28 mouse cellular contexts compared by ENCODE assay signal in the genomic region with DNA sequence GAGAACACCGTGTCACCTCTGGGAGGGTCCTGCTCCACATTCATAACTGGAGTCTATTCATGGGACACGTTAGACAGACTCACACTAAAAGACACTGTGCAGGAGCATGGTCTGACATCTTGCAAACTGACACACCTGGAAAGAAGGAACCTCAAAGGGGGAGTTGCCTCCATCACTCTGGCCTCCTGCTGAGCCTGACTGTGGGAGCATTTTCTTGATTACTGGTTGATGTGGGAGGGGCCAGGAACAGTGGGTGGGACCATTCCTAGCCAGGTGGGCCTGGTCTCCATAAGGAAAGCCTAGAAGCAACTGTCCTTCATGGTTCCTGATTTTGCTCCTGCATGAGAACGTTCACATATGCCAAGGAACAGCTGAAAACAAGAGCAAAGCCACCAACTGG. TPM values are rescaled to one million over a fixed set of nuclear protein-coding genes. Genes with fewer than 3 reads are reported as not detected.
"Had no signal": no experiment of that assay in that cellular context is flagged by ENCODE, and none has a peak within 500 bp of the region (broad histone marks: within the 10 kb centered on the region; RNA-seq: fewer than 3 reads in every experiment).

No protein-coding gene starts in this region.

- H3K4me1 ChIP-seq: liver, embryonic 15.5 days had no signal

- H3K36me3 ChIP-seq: limb, embryonic 10.5 days; limb, embryonic 13.5 days; liver, embryonic 12.5 days; liver, embryonic 15.5 days; lung, embryonic 15.5 days; midbrain, embryonic 10.5 days; midbrain, embryonic 13.5 days; neural tube, embryonic 12.5 days; neural tube, embryonic 15.5 days had no signal

- H3K4me3 ChIP-seq: limb, embryonic 10.5 days; limb, embryonic 13.5 days; liver, embryonic 12.5 days; liver, embryonic 15.5 days; lung, embryonic 15.5 days; megakaryocyte, embryonic 14.5 days; midbrain, embryonic 10.5 days; midbrain, embryonic 13.5 days; neural tube, embryonic 12.5 days; neural tube, embryonic 15.5 days had no signal

- H3K4me2 ChIP-seq: limb, embryonic 13.5 days; liver, embryonic 12.5 days; liver, embryonic 15.5 days; lung, embryonic 15.5 days; midbrain, embryonic 13.5 days; neural tube, embryonic 12.5 days; neural tube, embryonic 15.5 days had no signal

- DNase-seq: kidney, adult 2 months; kidney, postnatal 14 days; kidney, postnatal 4 days; liver; lung, adult 18-20 months; lung, postnatal 10 days; lung, postnatal 36 days; right cerebral cortex, postnatal 25 days; spleen, adult 18-20 months; thymus, postnatal 25 days had no signal

- H3K27ac ChIP-seq: liver, embryonic 12.5 days; liver, embryonic 15.5 days; midbrain, embryonic 10.5 days; midbrain, embryonic 13.5 days; neural tube, embryonic 12.5 days; neural tube, embryonic 15.5 days had no signal

- H3K27me3 ChIP-seq: limb, embryonic 13.5 days; lung, embryonic 15.5 days; midbrain, embryonic 13.5 days; neural tube, embryonic 12.5 days; neural tube, embryonic 15.5 days had no signal

RNA-seq across cellular contexts. Expression of gene Col1a1, which starts 23.5 kb away (rescaled TPM):
- total RNA-seq: monocyte, adult 5-6 weeks had no signal

RNA-seq across cellular contexts. Expression of gene Hils1, which starts 54.8 kb away (rescaled TPM):
- total RNA-seq: layer of hippocampus, adult 18-20 months; layer of hippocampus, postnatal 14 days; left cerebral cortex, postnatal 25 days had no signal
- polyA plus RNA-seq: kidney, adult 2 months; kidney, embryonic 16.5 days; limb, embryonic 10.5 days; limb, embryonic 13.5 days; liver, embryonic 12.5 days; liver, embryonic 15.5 days; lung, embryonic 15.5 days; midbrain, embryonic 10.5 days; midbrain, embryonic 13.5 days; midbrain, embryonic 16.5 days; neural tube, embryonic 12.5 days; neural tube, embryonic 15.5 days; stomach, embryonic 16.5 days; thymus, postnatal 0 days had no signal
